ENCODE assay signal across 20 mouse cellular contexts in genomic region chr12:95667296-95667695, GRCm38 (mm10). TPM values are rescaled to one million over a fixed set of nuclear protein-coding genes. Genes with fewer than 3 reads are reported as not detected.
A peak's percentile ranks its signal among the peaks of the same experiment; 100 is the strongest.
DNase-seq lines count a peak whose midpoint lies in the region; ATAC-seq and TF ChIP-seq lines count a peak whose summit lies in the region.
"Had no signal": no experiment of that assay in that cellular context is flagged by ENCODE, and none has a peak within 500 bp of the region (broad histone marks: within the 10 kb centered on the region; RNA-seq: fewer than 3 reads in every experiment).

No protein-coding gene starts in this region.

- no peak for TF ChIP-seq CTCF in intestine, postnatal 0 days (IDR thresholded peaks at IDR 0.05; ENCODE audit: low read depth)

- no peaks in the 10 kb centered on the region for H3K27me3 ChIP-seq in intestine, embryonic 15.5 days (replicated peaks)
- no peaks in the 10 kb centered on the region for H3K27me3 ChIP-seq in intestine, postnatal 0 days (replicated peaks; ENCODE audit: control insufficient read depth, insufficient read depth, low read length)
- no peaks in the 10 kb centered on the region for H3K27me3 ChIP-seq in intestine, embryonic 16.5 days (replicated peaks; ENCODE audit: control insufficient read depth, insufficient read depth, low read length)
- H3K27me3 ChIP-seq: CH12.LX, Patski had no signal

- H3K9me3 ChIP-seq in intestine, embryonic 15.5 days, result no peaks in the 10 kb centered on the region
- H3K9me3 ChIP-seq in intestine, postnatal 0 days (ENCODE audit: control insufficient read depth), result no peaks in the 10 kb centered on the region
- no peaks in the 10 kb centered on the region for H3K9me3 ChIP-seq in intestine, embryonic 16.5 days (ENCODE audit: control insufficient read depth, low read length)

- H3K9ac ChIP-seq in intestine, embryonic 15.5 days, result no peak overlapping the region
- no peak overlapping the region for H3K9ac ChIP-seq in intestine, postnatal 0 days (ENCODE audit: low read depth, low read length)
- H3K9ac ChIP-seq in intestine, embryonic 16.5 days (ENCODE audit: low read depth, low read length), result no peak overlapping the region

- H3K4me3 ChIP-seq in intestine, embryonic 15.5 days (replicated peaks), result no peak overlapping the region
- H3K4me3 ChIP-seq in intestine, postnatal 0 days (ENCODE audit: low read depth, low read length), result no peak overlapping the region
- H3K4me3 ChIP-seq in intestine, embryonic 16.5 days (ENCODE audit: low read length), result no peak overlapping the region

- no peak overlapping the region for H3K4me2 ChIP-seq in intestine, embryonic 15.5 days (replicated peaks)
- no peak overlapping the region for H3K4me2 ChIP-seq in intestine, postnatal 0 days (replicated peaks; ENCODE audit: low read depth)
- H3K4me2 ChIP-seq in intestine, embryonic 16.5 days (ENCODE audit: low read depth, low read length), result no peak overlapping the region

- no peak overlapping the region for H3K27ac ChIP-seq in intestine, embryonic 15.5 days
- no peak overlapping the region for H3K27ac ChIP-seq in intestine, postnatal 0 days (ENCODE audit: low read depth, low read length)
- H3K27ac ChIP-seq in intestine, embryonic 16.5 days (ENCODE audit: low read length), result no peak overlapping the region

- no peaks in the 10 kb centered on the region for H3K36me3 ChIP-seq in intestine, embryonic 15.5 days
- no peaks in the 10 kb centered on the region for H3K36me3 ChIP-seq in intestine, postnatal 0 days (ENCODE audit: control insufficient read depth, insufficient read depth)
- H3K36me3 ChIP-seq in intestine, embryonic 16.5 days (ENCODE audit: control insufficient read depth, insufficient read depth, low read length), result no peaks in the 10 kb centered on the region
- H3K36me3 ChIP-seq: G1E had no signal

- 67% methylated on average over 5 of the region's 5 CpGs for WGBS in intestine, embryonic 15.5 days
- 40% methylated on average over 5 of the region's 5 CpGs for WGBS in intestine, postnatal 0 days
- 57% methylated on average over 5 of the region's 5 CpGs for WGBS in intestine, embryonic 16.5 days

- DNase-seq in c-Kit-positive CD71-positive TER-119-positive erythroid progenitor cells, embryonic 14.5 days (ENCODE audit: low spot score), result no peak
- DNase-seq: adrenal gland, adult 2 months; adrenal gland, adult 8-10 months; adrenal gland, postnatal 10 days; adrenal gland, postnatal 14 days; adrenal gland, postnatal 25 days; adrenal gland, postnatal 36 days; B cell, adult 2 months; cerebellum, adult 11 months; cerebellum, adult 11-12 months; cerebellum, adult 18-20 months; cerebellum, adult 2 months had no signal

- H3K4me1 ChIP-seq in intestine, embryonic 15.5 days (replicated peaks), result no peaks in the 10 kb centered on the region
- no peaks in the 10 kb centered on the region for H3K4me1 ChIP-seq in intestine, postnatal 0 days (replicated peaks; ENCODE audit: control insufficient read depth, insufficient read depth, low read length)
- H3K4me1 ChIP-seq in intestine, embryonic 16.5 days (ENCODE audit: control insufficient read depth, insufficient read depth, low read length), result no peaks in the 10 kb centered on the region

- ATAC-seq in intestine, embryonic 15.5 days, result peak; percentile 56; the same call in 1 of the 2 replicates
- ATAC-seq in intestine, postnatal 0 days, result no peak
- peak; percentile 64; the same call in 1 of the 2 replicates for ATAC-seq in intestine, embryonic 16.5 days
- ATAC-seq: activated CD4-positive, CD25-positive, alpha-beta regulatory T cell, adult 4 months; CD4-positive, CD25-positive, alpha-beta regulatory T cell, adult 4 months; Patski had no signal

RNA-seq across cellular contexts. Expression of gene Flrt2, which starts 24.7 kb away (rescaled TPM):
- polyA plus RNA-seq in intestine, embryonic 15.5 days (2015; fragmentation: Nextera tagmentation; extraction: Ambion mirVana), result 17.5 and 19.5 TPM in 2 replicates
- 2.8 and 3.5 TPM in 2 replicates for polyA plus RNA-seq in intestine, postnatal 0 days (2015; fragmentation: Nextera tagmentation; extraction: Ambion mirVana)
- polyA plus RNA-seq in intestine, embryonic 16.5 days (2015; fragmentation: Nextera tagmentation; extraction: Ambion mirVana), result 8.5 and 8.6 TPM in 2 replicates
- polyA plus RNA-seq: CD4-positive, CD25-positive, alpha-beta regulatory T cell, adult 4 months; G1E had no signal
